Mouse (Mus musculus) bone marrow macrophage, adult 2 months (primary cell): ENCODE results near the gene Olfr70. TPM values are rescaled to one million over a fixed set of nuclear protein-coding genes. Genes with fewer than 3 reads are reported as not detected.

Experiments
- H3K27ac ChIP-seq: 2 replicates; pipeline ENCODE4 v1.5.1; 2012; ENCODE audit warnings: low read depth, low read length; ENCODE audit not compliant: insufficient read depth
- H3K4me1 ChIP-seq: 2 replicates; pipeline ENCODE4 v1.6.1; 2012; ENCODE audit warnings: low read length; ENCODE audit not compliant: control insufficient read depth, insufficient read depth
- H3K4me3 ChIP-seq: 2 replicates; pipeline ENCODE4 v1.5.1; 2012; ENCODE audit warnings: mild to moderate bottlenecking, low read length, moderate library complexity; ENCODE audit not compliant: insufficient read depth
- CTCF ChIP-seq: IDR thresholded peaks from 2 replicates; pipeline ENCODE4 v1.5.1; 2012; ENCODE audit warnings: low read depth, mild to moderate bottlenecking, low read length, moderate library complexity
- POLR2A ChIP-seq: IDR thresholded peaks from 2 replicates; pipeline ENCODE4 v1.6.1; 2012; ENCODE audit warnings: mild to moderate bottlenecking, low read depth, low read length, borderline replicate concordance
- polyA plus RNA-seq: library from polyadenylated mRNA; stranded (reverse); fragments of >200 nt; gene quantifications from 2 replicates; pipeline ENCODE4 v1.2.4, GENCODE M21; 2012; ENCODE audit not compliant: missing spikeins, insufficient read depth, insufficient read length

The Olfr70 gene
- polyA plus RNA-seq, 1 experiment: not detected

GRCm38 (mm10) chr4:43729126-43729525 is 28.5 kb upstream of the Olfr70 start:
- H3K27ac ChIP-seq: no peak overlapping the region
- no peak for TF ChIP-seq CTCF
- TF ChIP-seq POLR2A: no peak
- no peak overlapping the region for H3K4me3 ChIP-seq
- no peaks in the 10 kb centered on the region for H3K4me1 ChIP-seq

- Histone ChIP-seq H3K27ac (no peak overlapping the region), H3K4me1 (no peaks in the 10 kb centered on the region), H3K4me3 (no peak overlapping the region)
- TF ChIP-seq CTCF (no peak), POLR2A (no peak)
Observed at GRCm38 (mm10) chr4:43728576-43728954, 28.0 kb upstream of the Olfr70 start.

- H3K4me3 ChIP-seq: no peak overlapping the region
- TF ChIP-seq POLR2A (no peak), CTCF (no peak)
- H3K4me1 ChIP-seq: no peaks in the 10 kb centered on the region
- H3K27ac ChIP-seq: no peak overlapping the region
Observed at GRCm38 (mm10) chr4:43727718-43728575, 27.3 kb upstream of the Olfr70 start.

GRCm38 (mm10) chr4:43726995-43727394 is 26.4 kb upstream of the Olfr70 start, which contains the start of gene Hrct1:
Hrct1 (plus strand) TSS chr4:43727188.
- Histone ChIP-seq H3K27ac (no peak within 1 kb of the TSS), H3K4me3 (no peak within 1 kb of the TSS), H3K4me1 (no peaks in the 10 kb centered on the region)
- TF ChIP-seq CTCF: no peak
- no peak for TF ChIP-seq POLR2A

- H3K27ac ChIP-seq: no peak overlapping the region
- TF ChIP-seq POLR2A: no peak
- TF ChIP-seq CTCF: no peak
- H3K4me3 ChIP-seq: no peak overlapping the region
- H3K4me1 ChIP-seq: no peaks in the 10 kb centered on the region
Observed at GRCm38 (mm10) chr4:43726228-43726993, 25.8 kb upstream of the Olfr70 start.

- Histone ChIP-seq H3K4me1 (no peaks in the 10 kb centered on the region), H3K27ac (no peak overlapping the region), H3K4me3 (no peak overlapping the region)
- TF ChIP-seq CTCF (no peak), POLR2A (no peak)
Observed at GRCm38 (mm10) chr4:43724764-43725163, 24.2 kb upstream of the Olfr70 start.

GRCm38 (mm10) chr4:43722191-43722590 is 21.6 kb upstream of the Olfr70 start:
- Histone ChIP-seq H3K27ac (no peak overlapping the region), H3K4me3 (no peak overlapping the region), H3K4me1 (no peaks in the 10 kb centered on the region)
- no peak for TF ChIP-seq CTCF
- TF ChIP-seq POLR2A: no peak

GRCm38 (mm10) chr4:43720491-43721228 is 20.1 kb upstream of the Olfr70 start:
- H3K4me3 ChIP-seq: no peak overlapping the region
- no peak for TF ChIP-seq CTCF
- no peaks in the 10 kb centered on the region for H3K4me1 ChIP-seq
- H3K27ac ChIP-seq: no peak overlapping the region

- Histone ChIP-seq H3K4me3 (no peak overlapping the region), H3K4me1 (no peaks in the 10 kb centered on the region)
Observed at GRCm38 (mm10) chr4:43713652-43714219, 13.1 kb upstream of the Olfr70 start.

GRCm38 (mm10) chr4:43711821-43712220 is 11.2 kb upstream of the Olfr70 start:
- H3K4me1 ChIP-seq: no peaks in the 10 kb centered on the region
- H3K27ac ChIP-seq: no peak overlapping the region
- H3K4me3 ChIP-seq: no peak overlapping the region
- TF ChIP-seq POLR2A (no peak), CTCF (peak; percentile 84)

More at GRCm38 (mm10) chr4:43713652-43714219, 13.1 kb upstream of the Olfr70 start:
- no peak overlapping the region for H3K27ac ChIP-seq
- TF ChIP-seq POLR2A (no peak), CTCF (no peak)
